Mouse (Mus musculus) R1 (cell line): ENCODE results near the gene Sh2d5.

Source experiments
- DNase-seq: peaks from one replicate; pipeline ENCODE4 v3.0.0-alpha.2; 2018; ENCODE audit warnings: low read depth, low spot score

The Sh2d5 gene

DNA sequence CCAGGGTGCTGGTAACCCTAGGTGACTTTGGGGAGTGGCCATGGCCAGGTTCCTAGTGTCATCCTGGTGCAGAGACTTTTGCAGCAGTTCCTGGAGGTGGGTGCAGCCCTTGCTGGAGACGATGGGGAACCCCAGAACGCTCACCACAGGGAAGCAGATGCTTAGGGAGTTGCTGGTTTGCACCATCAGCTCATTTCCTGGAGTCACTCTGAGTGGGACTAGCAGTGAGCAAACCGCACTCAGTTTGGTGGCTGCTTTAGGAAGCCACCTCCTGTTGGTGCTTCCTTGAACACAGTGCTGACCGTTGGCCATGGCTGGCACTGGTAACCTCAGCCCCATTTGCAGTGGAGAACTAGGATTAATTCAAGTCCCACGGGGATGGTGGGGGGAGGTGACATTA lies 9.3 kb downstream of the Sh2d5 start:
- DNase-seq, result no peak

DNA sequence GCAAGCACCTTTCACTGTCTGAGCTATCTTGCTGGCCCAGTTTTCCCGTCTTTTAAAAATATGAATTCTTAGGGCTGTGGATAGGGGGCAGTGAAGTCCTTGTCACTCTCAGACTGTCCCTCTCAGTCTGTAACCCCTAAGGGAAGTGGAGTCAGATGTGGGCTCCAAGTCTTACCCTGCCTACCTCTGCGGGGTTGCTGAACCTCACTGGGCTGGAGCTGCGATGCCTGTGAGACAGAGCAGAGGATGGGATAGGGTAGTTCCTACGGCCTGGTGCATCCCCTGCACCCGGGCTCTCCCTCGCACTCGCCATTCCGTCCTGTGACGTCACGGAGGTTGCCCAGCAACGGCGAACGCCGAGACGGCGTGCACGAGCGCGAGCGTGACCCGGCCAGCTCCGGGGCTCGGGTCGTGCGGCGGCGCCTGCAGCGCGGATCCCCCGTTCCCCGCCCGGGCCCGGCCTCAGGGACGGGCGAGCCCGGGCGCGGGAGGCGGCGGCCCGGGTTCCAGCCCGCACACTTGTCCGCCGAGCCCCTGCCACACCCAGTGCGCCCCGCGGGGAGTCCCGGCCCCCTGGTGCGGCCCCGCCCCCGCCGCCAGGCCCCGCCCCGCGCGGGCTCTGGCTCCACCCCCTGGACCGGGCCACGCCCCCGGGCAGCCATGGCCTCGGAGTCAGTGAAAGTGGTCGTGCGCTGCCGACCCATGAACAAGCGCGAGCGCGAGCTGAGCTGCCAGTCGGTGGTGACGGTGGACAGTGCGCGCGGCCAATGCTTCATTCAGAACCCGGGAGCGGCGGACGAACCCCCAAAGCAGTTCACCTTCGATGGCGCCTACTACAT lies 11.9 kb downstream of the Sh2d5 start:
- DNase-seq, result peak; percentile 84

DNA sequence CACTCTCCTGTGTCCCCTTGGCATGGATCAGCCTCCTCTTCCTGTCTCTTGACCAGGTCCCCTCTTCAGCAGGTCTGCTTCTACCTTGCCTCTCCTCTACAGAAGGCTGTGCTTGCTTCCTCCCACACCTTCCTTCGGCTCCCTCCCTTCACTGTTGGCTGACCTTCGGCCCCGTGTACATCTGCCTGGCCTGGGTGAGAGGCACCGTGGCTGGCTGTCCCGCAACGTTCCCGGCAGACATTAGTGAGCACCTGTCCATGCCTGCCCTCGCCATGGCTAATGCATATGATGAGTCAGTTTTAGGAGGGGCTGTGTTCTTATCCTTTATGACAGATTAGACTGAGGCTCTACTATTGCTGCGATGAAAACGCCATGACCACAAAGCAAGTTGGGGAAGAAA lies 17.7 kb downstream of the Sh2d5 start:
- no peak for DNase-seq

- peak; percentile 45 for DNase-seq
Observed at GRCm38 (mm10) chr4:138272011-138272997, 22.1 kb downstream of the Sh2d5 start.

- DNase-seq, result no peak
Observed at GRCm38 (mm10) chr4:138278346-138278745, 28.1 kb downstream of the Sh2d5 start.

DNA sequence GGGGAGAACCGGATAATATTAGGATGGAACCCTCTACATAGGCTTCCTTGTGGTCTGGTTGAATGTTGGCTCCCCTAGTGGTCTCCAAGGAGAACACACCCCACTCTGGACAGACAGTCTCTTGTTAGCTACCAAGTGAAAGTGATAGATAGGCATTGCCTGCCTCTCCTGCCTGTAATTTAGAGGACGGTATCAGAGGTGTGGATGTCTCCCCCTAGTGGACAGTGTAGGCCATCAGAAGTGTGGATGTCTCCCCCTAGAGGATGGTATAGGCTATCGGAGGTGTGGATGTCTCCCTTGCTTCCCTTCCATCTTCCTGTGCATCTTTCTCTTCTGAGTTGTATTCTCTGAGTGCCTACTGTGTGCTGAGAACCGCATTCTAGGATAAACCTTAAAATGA lies 32.6 kb downstream of the Sh2d5 start:
- peak; percentile 97 for DNase-seq

GRCm38 (mm10) chr4:138286411-138286810 lies 36.2 kb downstream of the Sh2d5 start:
- DNase-seq, result no peak

GRCm38 (mm10) chr4:138288691-138289090 lies 38.5 kb downstream of the Sh2d5 start:
- DNase-seq, result no peak

- no peak for DNase-seq
Observed at GRCm38 (mm10) chr4:138292028-138292427, 41.8 kb downstream of the Sh2d5 start.

GRCm38 (mm10) chr4:138293261-138293948 lies 43.2 kb downstream of the Sh2d5 start:
- DNase-seq, result peak; percentile 42

GRCm38 (mm10) chr4:138293949-138294550 lies 43.8 kb downstream of the Sh2d5 start:
- no peak for DNase-seq

DNA sequence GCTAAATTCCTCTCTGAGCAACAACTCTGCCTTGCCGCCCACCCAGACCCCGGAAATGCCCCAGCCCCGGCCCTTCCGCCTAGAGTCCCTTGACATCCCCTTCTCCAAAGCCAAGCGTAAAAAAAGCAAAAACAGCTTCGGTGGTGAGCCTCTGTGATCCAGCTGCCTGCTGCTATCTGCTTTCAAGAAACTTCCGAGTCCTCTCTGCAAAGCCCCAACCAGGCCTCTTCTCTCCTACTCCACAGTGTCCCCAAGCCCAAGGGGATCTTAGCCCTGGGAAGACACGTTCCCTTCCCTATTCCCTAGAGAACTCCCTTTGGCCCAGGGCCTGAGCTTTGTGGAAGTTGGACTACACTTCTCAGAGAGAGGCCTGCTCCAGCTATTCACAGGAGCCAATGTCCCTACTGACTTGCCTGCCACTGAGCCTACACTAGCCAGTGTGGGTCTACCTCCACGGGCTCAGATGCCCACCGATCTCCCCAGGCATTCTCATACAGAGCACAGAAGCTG lies 51.1 kb downstream of the Sh2d5 start:
- DNase-seq, result no peak

DNA sequence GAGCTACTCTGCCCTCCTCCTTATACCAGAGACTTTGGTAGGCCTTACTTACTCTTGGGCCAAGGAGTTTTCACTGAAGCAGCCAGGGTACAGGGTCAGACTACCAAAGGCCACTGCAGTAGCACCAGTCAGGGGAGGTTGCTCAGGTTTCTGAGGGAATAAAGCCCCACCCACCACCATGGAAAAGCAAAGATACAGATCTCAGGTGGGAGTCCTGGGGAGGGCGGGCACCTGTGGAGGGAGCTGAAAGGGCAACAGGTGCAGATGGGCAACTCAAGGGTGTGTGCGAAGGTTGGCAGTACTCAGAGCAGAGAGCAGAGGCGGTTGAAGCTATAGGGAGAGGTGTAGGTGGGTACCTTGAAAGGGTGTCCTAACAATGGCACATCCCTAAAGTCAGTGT lies 52.8 kb downstream of the Sh2d5 start:
- DNase-seq, result no peak

GRCm38 (mm10) chr4:138303742-138304141 lies 53.5 kb downstream of the Sh2d5 start:
- no peak for DNase-seq

GRCm38 (mm10) chr4:138304340-138305104 lies 54.3 kb downstream of the Sh2d5 start, which contains the start of gene Ddost:
Gene Ddost, plus strand, starts transcription at chr4:138304730.
- DNase-seq, result peak; percentile 100

GRCm38 (mm10) chr4:138307025-138307424 lies 56.8 kb downstream of the Sh2d5 start:
- DNase-seq, result no peak

- no peak for DNase-seq
Observed at GRCm38 (mm10) chr4:138307739-138308138, 57.5 kb downstream of the Sh2d5 start.

DNA sequence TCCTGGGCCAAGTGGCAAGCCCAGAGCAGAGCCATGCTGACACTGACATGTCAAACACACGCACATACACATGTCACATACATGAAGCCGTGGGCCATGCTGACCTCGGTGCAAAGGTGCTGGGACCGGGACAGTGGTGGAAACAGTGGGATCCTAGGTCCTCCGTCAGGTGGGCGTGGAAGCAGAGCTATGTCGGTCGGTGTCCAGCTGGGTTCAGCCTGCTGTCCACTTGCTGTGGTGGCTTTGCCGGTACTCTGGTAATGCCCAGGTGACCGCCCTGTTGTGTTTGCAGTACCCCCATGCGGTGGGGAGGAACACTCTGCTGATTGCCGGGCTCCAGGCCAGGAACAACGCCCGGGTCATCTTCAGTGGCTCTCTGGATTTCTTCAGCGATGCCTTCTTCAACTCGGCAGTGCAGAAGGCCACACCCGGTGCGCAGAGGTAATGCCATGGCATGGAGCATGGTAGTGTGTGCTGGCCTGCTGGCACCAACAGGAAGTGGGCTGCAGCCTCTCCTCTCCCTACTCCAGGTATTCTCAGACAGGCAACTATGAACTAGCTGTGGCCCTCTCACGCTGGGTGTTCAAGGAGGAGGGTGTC lies 60.2 kb downstream of the Sh2d5 start:
- no peak for DNase-seq
